ENCODE assay signal across 8 mouse cellular contexts in the genomic region with DNA sequence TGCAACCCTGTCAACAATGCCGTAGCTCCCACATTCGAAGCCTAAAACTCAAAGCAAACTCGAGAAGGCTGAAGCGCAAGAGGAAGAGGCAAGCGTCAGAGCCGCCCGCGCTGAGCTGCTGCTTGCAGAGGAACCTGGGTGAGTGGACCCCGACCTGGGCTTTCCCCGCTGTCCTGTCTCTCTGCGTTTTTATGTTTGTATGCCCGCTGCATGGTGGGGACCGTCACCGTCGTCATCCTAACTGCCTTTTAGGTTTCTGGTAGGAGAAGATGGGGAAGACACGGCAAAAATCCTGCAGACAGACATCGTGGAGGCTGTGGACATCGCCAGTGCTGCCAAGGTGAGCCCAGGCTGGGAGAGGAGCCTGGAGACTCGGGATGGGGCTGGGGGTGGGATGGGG. TPM values are rescaled to one million over a fixed set of nuclear protein-coding genes. Genes with fewer than 3 reads are reported as not detected.
A peak's percentile ranks its signal among the peaks of the same experiment; 100 is the strongest.
DNase-seq lines count a peak whose midpoint lies in the region; ATAC-seq and TF ChIP-seq lines count a peak whose summit lies in the region.

No protein-coding gene starts in this region.

- peaks cover 10% of the 10 kb centered on the region; the same call in 1 of the 2 replicates for H3K4me1 ChIP-seq in liver, adult 2 months (ENCODE audit: control insufficient read depth, insufficient read depth, low read length)
- peaks cover 23% of the 10 kb centered on the region for H3K4me1 ChIP-seq in embryonic facial prominence, embryonic 13.5 days
- H3K4me1 ChIP-seq in midbrain, postnatal 0 days (ENCODE audit: insufficient read depth, low read length), result peaks cover 16% of the 10 kb centered on the region

- 50% methylated on average over 19 of the region's 19 CpGs for WGBS in liver, adult 2 months
- 53% methylated on average over 19 of the region's 19 CpGs for WGBS in embryonic facial prominence, embryonic 13.5 days
- 67% methylated on average over 19 of the region's 19 CpGs for WGBS in midbrain, postnatal 0 days

- peak overlapping the region; percentile 96 for H3K4me2 ChIP-seq in embryonic facial prominence, embryonic 13.5 days
- H3K4me2 ChIP-seq in midbrain, postnatal 0 days (ENCODE audit: low read depth, low read length, poor library complexity, severe bottlenecking), result peak overlapping the region; percentile 98

- peak overlapping the region; percentile 85 for H3K9ac ChIP-seq in liver, adult 2 months (ENCODE audit: low read depth, low read length)
- H3K9ac ChIP-seq in embryonic facial prominence, embryonic 13.5 days, result peak overlapping the region; percentile 87
- peak overlapping the region; percentile 65 for H3K9ac ChIP-seq in midbrain, postnatal 0 days (replicated peaks; ENCODE audit: low read length, poor library complexity, severe bottlenecking)

- peaks cover 11% of the 10 kb centered on the region; the same call in 1 of the 2 replicates for H3K79me2 ChIP-seq in liver, adult 2 months (ENCODE audit: control insufficient read depth, insufficient read depth, low read length)

- H3K27ac ChIP-seq in liver, adult 2 months (replicated peaks; ENCODE audit: insufficient read depth, low read depth, low read length), result no peak overlapping the region
- no peak overlapping the region for H3K27ac ChIP-seq in embryonic facial prominence, embryonic 13.5 days
- H3K27ac ChIP-seq in midbrain, postnatal 0 days (ENCODE audit: low read depth, low read length), result no peak overlapping the region

- DNase-seq in liver, adult 2 months (ENCODE audit: extremely low read depth, low read depth, low spot score), result no peak
- DNase-seq in liver, result no peak
- peak; percentile 46 for DNase-seq in induced T-regulatory cell, adult 2 months (ENCODE audit: low read depth)
- DNase-seq in midbrain, postnatal 0 days (ENCODE audit: low spot score), result no peak
- no peak for DNase-seq in adrenal gland, adult 18-20 months (ENCODE audit: low spot score in 2 of 2)
- no peak for DNase-seq in gastrocnemius, adult 18-20 months (ENCODE audit: low spot score)

- H3K27me3 ChIP-seq in liver, adult 2 months (ENCODE audit: control insufficient read depth, insufficient read depth, low read length), result no peaks in the 10 kb centered on the region
- H3K27me3 ChIP-seq in embryonic facial prominence, embryonic 13.5 days, result no peaks in the 10 kb centered on the region
- no peaks in the 10 kb centered on the region for H3K27me3 ChIP-seq in midbrain, postnatal 0 days (ENCODE audit: insufficient read depth, low read length)

- no peak for ATAC-seq in embryonic facial prominence, embryonic 13.5 days (ENCODE audit: insufficient number of reproducible peaks, insufficient read depth, low FRiP score, low TSS enrichment, low read depth)
- ATAC-seq in midbrain, postnatal 0 days (ENCODE audit: low FRiP score), result no peak
- ATAC-seq in inflammation-experienced regulatory T-cells, adult 6 months, result no peak

- peaks cover 1% of the 10 kb centered on the region; the same call in 1 of the 2 replicates for H3K36me3 ChIP-seq in liver, adult 2 months (ENCODE audit: control insufficient read depth, insufficient read depth, low read length)
- peaks cover 61% of the 10 kb centered on the region for H3K36me3 ChIP-seq in embryonic facial prominence, embryonic 13.5 days
- peaks cover 29% of the 10 kb centered on the region for H3K36me3 ChIP-seq in midbrain, postnatal 0 days (ENCODE audit: insufficient read depth, low read length)

- no peak for TF ChIP-seq POLR2A in liver, adult 2 months (IDR thresholded peaks at IDR 0.05; ENCODE audit: extremely low read depth, insufficient read depth, low read length)

- no peak for TF ChIP-seq CTCF in liver, adult 2 months (IDR thresholded peaks at IDR 0.05; ENCODE audit: low read depth, low read length)
- no peak for TF ChIP-seq CTCF in midbrain, postnatal 0 days (IDR thresholded peaks at IDR 0.05)

- H3K4me3 ChIP-seq in liver, adult 2 months (ENCODE audit: insufficient read depth, low read depth, low read length), result peak overlapping the region; percentile 97
- peak overlapping the region; percentile 89 for H3K4me3 ChIP-seq in embryonic facial prominence, embryonic 13.5 days
- peak overlapping the region; percentile 72 for H3K4me3 ChIP-seq in midbrain, postnatal 0 days (ENCODE audit: low read depth, low read length)

- H3K9me3 ChIP-seq in embryonic facial prominence, embryonic 13.5 days, result no peaks in the 10 kb centered on the region
- H3K9me3 ChIP-seq in midbrain, postnatal 0 days (ENCODE audit: low read length), result no peaks in the 10 kb centered on the region

RNA-seq across cellular contexts. Expression of a gene that starts 0.9 kb away (rescaled TPM):
- total RNA-seq in liver, adult 2 months (2014; rRNA removed), result 9.3 and 11.3 TPM in 2 replicates
- polyA plus RNA-seq in liver, adult 2 months (2012; rRNA removed), result 13.2 and 16.4 TPM in 2 replicates
- 36.2 and 40.7 TPM in 2 replicates for polyA plus RNA-seq in embryonic facial prominence, embryonic 13.5 days (2015; fragmentation: Nextera tagmentation; extraction: Ambion mirVana)
- 14.3 and 15.7 TPM in 2 replicates for total RNA-seq in midbrain, postnatal 0 days (2014; rRNA removed)
- polyA plus RNA-seq in midbrain, postnatal 0 days (2015; fragmentation: Nextera tagmentation; extraction: Ambion mirVana), result 14.6 and 17.3 TPM in 2 replicates
- 10 to 100 TPM; 29.2 to 35.7 TPM for total RNA-seq in adrenal gland, adult 18-20 months (2021)
- total RNA-seq in gastrocnemius, adult 18-20 months (2021), result 1 to 10 TPM; 8.7 to 8.8 TPM
- 10 to 100 TPM in 2 of 3 experiments, 1 to 10 TPM in 1; 6.8 to 11.0 (median 10.1) TPM for polyA plus RNA-seq in inflammation-experienced regulatory T-cells, adult 6 months (2017; shearing (Covaris generic))

RNA-seq across cellular contexts. Expression of a gene that starts 1.2 kb away (rescaled TPM):
- 37.9 and 40.8 TPM in 2 replicates for total RNA-seq in liver, adult 2 months (2014; rRNA removed)
- polyA plus RNA-seq in liver, adult 2 months (2012; rRNA removed), result 15.5 and 21.9 TPM in 2 replicates
- 176 and 190 TPM in 2 replicates for polyA plus RNA-seq in embryonic facial prominence, embryonic 13.5 days (2015; fragmentation: Nextera tagmentation; extraction: Ambion mirVana)
- total RNA-seq in midbrain, postnatal 0 days (2014; rRNA removed), result 47.9 and 60.9 TPM in 2 replicates
- 170 and 185 TPM in 2 replicates for polyA plus RNA-seq in midbrain, postnatal 0 days (2015; fragmentation: Nextera tagmentation; extraction: Ambion mirVana)
- total RNA-seq in adrenal gland, adult 18-20 months (2021), result 10 to 100 TPM; 79.6 to 90.7 TPM
- 10 to 100 TPM; 64.8 to 68.8 TPM for total RNA-seq in gastrocnemius, adult 18-20 months (2021)
- 100 to 1,000 TPM; 114 to 135 (median 124) TPM for polyA plus RNA-seq in inflammation-experienced regulatory T-cells, adult 6 months (2017; shearing (Covaris generic))

RNA-seq across cellular contexts. Expression of a gene that starts 9.9 kb away (rescaled TPM):
- total RNA-seq in liver, adult 2 months (2014; rRNA removed), result 0.54 and 0.55 TPM in 2 replicates
- 0.68 and 0.97 TPM in 2 replicates for polyA plus RNA-seq in liver, adult 2 months (2012; rRNA removed)
- 7.0 and 7.2 TPM in 2 replicates for polyA plus RNA-seq in embryonic facial prominence, embryonic 13.5 days (2015; fragmentation: Nextera tagmentation; extraction: Ambion mirVana)
- 8.6 and 14.1 TPM in 2 replicates for total RNA-seq in midbrain, postnatal 0 days (2014; rRNA removed)
- polyA plus RNA-seq in midbrain, postnatal 0 days (2015; fragmentation: Nextera tagmentation; extraction: Ambion mirVana), result 11.1 and 14.0 TPM in 2 replicates
- total RNA-seq in adrenal gland, adult 18-20 months (2021), result 1 to 10 TPM; 3.9 to 5.0 TPM
- 1 to 10 TPM; 1.5 to 1.7 TPM for total RNA-seq in gastrocnemius, adult 18-20 months (2021)
- 10 to 100 TPM; 12.8 to 15.1 (median 13.9) TPM for polyA plus RNA-seq in inflammation-experienced regulatory T-cells, adult 6 months (2017; shearing (Covaris generic))

RNA-seq across cellular contexts. Expression of a gene that starts 12.0 kb away (rescaled TPM):
- 9.8 and 10.9 TPM in 2 replicates for total RNA-seq in liver, adult 2 months (2014; rRNA removed)
- polyA plus RNA-seq in liver, adult 2 months (2012; rRNA removed), result 19.4 and 27.7 TPM in 2 replicates
- 61.2 and 63.7 TPM in 2 replicates for polyA plus RNA-seq in embryonic facial prominence, embryonic 13.5 days (2015; fragmentation: Nextera tagmentation; extraction: Ambion mirVana)
- total RNA-seq in midbrain, postnatal 0 days (2014; rRNA removed), result 81.8 and 83.0 TPM in 2 replicates
- 33.1 and 38.2 TPM in 2 replicates for polyA plus RNA-seq in midbrain, postnatal 0 days (2015; fragmentation: Nextera tagmentation; extraction: Ambion mirVana)
- total RNA-seq in adrenal gland, adult 18-20 months (2021), result 10 to 100 TPM; 42.8 to 46.3 TPM
- total RNA-seq in gastrocnemius, adult 18-20 months (2021), result 10 to 100 TPM; 26.4 to 31.9 TPM
- 10 to 100 TPM; 14.3 to 37.4 (median 31.7) TPM for polyA plus RNA-seq in inflammation-experienced regulatory T-cells, adult 6 months (2017; shearing (Covaris generic))

RNA-seq across cellular contexts. Expression of a gene that starts 14.2 kb away (rescaled TPM):
- 10.5 and 10.9 TPM in 2 replicates for total RNA-seq in liver, adult 2 months (2014; rRNA removed)
- 31.1 and 40.6 TPM in 2 replicates for polyA plus RNA-seq in liver, adult 2 months (2012; rRNA removed)
- 45.7 and 49.6 TPM in 2 replicates for polyA plus RNA-seq in embryonic facial prominence, embryonic 13.5 days (2015; fragmentation: Nextera tagmentation; extraction: Ambion mirVana)
- 39.5 and 46.1 TPM in 2 replicates for total RNA-seq in midbrain, postnatal 0 days (2014; rRNA removed)
- polyA plus RNA-seq in midbrain, postnatal 0 days (2015; fragmentation: Nextera tagmentation; extraction: Ambion mirVana), result 65.8 and 68.6 TPM in 2 replicates
- total RNA-seq in adrenal gland, adult 18-20 months (2021), result 10 to 100 TPM; 51.1 to 53.5 TPM
- total RNA-seq in gastrocnemius, adult 18-20 months (2021), result 10 to 100 TPM; 29.6 to 33.5 TPM
- polyA plus RNA-seq in inflammation-experienced regulatory T-cells, adult 6 months (2017; shearing (Covaris generic)), result 10 to 100 TPM; 27.6 to 30.0 (median 27.8) TPM
